Mouse (Mus musculus) midbrain, embryonic 13.5 days (tissue): ENCODE results near the gene Nrsn2. TPM values are rescaled to one million over a fixed set of nuclear protein-coding genes. Genes with fewer than 3 reads are reported as not detected.
A peak's percentile ranks its signal among the peaks of the same experiment; 100 is the strongest.
"Not testable (repeated sequence)": the region's sequence is repeated elsewhere in the genome, so short reads cannot be mapped to it uniquely, and the experiment has no call there.

ENCODE experiments used
- ATAC-seq: fragments of 200-750 bp; cut with Nextera tagmentation; 2 replicates; pipeline ENCODE4 v1.8.0; 2017; ENCODE audit warnings: mild to moderate bottlenecking, moderate TSS enrichment, moderate library complexity
- H3K27ac ChIP-seq: fragments of 300-500 bp; sonication (generic); 2 replicates; pipeline ENCODE4 v1.5.1; 2015; ENCODE audit warnings: inconsistent platforms, mild to moderate bottlenecking, moderate library complexity
- H3K27me3 ChIP-seq: fragments of 300-500 bp; sonication (generic); 2 replicates; pipeline ENCODE4 v1.6.1; 2015; ENCODE audit warnings: mild to moderate bottlenecking, inconsistent platforms
- H3K36me3 ChIP-seq: fragments of 300-500 bp; sonication (generic); 2 replicates; pipeline ENCODE4 v1.6.1; 2015; ENCODE audit warnings: mild to moderate bottlenecking, inconsistent platforms
- H3K4me1 ChIP-seq: fragments of 300-500 bp; sonication (generic); replicated peaks from 2 replicates; pipeline ENCODE4 v1.6.1; 2015; ENCODE audit warnings: inconsistent platforms
- H3K4me2 ChIP-seq: fragments of 300-500 bp; sonication (generic); replicated peaks from 2 replicates; pipeline ENCODE4 v1.6.1; 2015; ENCODE audit warnings: moderate library complexity, mild to moderate bottlenecking, inconsistent platforms
- H3K4me3 ChIP-seq: fragments of 300-500 bp; sonication (generic); replicated peaks from 2 replicates; pipeline ENCODE4 v1.5.1; 2015; ENCODE audit warnings: mild to moderate bottlenecking, inconsistent platforms
- H3K9ac ChIP-seq: fragments of 300-500 bp; sonication (generic); replicated peaks from 2 replicates; pipeline ENCODE4 v1.6.1; 2015; ENCODE audit warnings: mild to moderate bottlenecking, inconsistent platforms
- H3K9me3 ChIP-seq: fragments of 300-500 bp; sonication (generic); 2 replicates; pipeline ENCODE4 v1.6.1; 2016; ENCODE audit warnings: mild to moderate bottlenecking, inconsistent platforms
- WGBS: fragments of 180-500 bp; shearing (Covaris S2); methylation state at CpG from one replicate; pipeline ENCODE4 v1.1.7; 2015; 5-methylcytosine and 5-hydroxymethylcytosine counted together
- polyA plus RNA-seq: library from polyadenylated mRNA; unstranded; fragments of >200 nt; fragmentation: Nextera tagmentation; extraction: Ambion mirVana; gene quantifications from 2 replicates; pipeline ENCODE4 v1.2.1, GENCODE M21; 2015

The Nrsn2 gene
- polyA plus RNA-seq, 1 experiment from 2014 or later: 26.8 TPM

GRCm38 (mm10) chr2:152373547-152373946, 2.9 kb downstream of the Nrsn2 start:
- no peaks in the 10 kb centered on the region; the same call in 1 of the 2 replicates for H3K27me3 ChIP-seq
- no peaks in the 10 kb centered on the region for H3K9me3 ChIP-seq
- no peak for ATAC-seq
- H3K4me3 ChIP-seq: no peak overlapping the region
- H3K36me3 ChIP-seq: no peaks in the 10 kb centered on the region
- no peak overlapping the region for H3K27ac ChIP-seq
- no peak overlapping the region for H3K4me2 ChIP-seq
- 86% methylated on average over 9 of the region's 9 CpGs for WGBS
- peaks cover 31% of the 10 kb centered on the region for H3K4me1 ChIP-seq
- no peak overlapping the region for H3K9ac ChIP-seq

- H3K4me2 ChIP-seq: no peak overlapping the region
Measured at GRCm38 (mm10) chr2:152372661-152373060, 3.8 kb downstream of the Nrsn2 start.

GRCm38 (mm10) chr2:152372104-152372503, 4.3 kb downstream of the Nrsn2 start:
- ATAC-seq: no peak
- no peak overlapping the region for H3K4me2 ChIP-seq
- H3K27me3 ChIP-seq: peaks cover 2% of the 10 kb centered on the region; the same call in 1 of the 2 replicates
- 83% methylated on average over 7 of the region's 7 CpGs for WGBS
- no peaks in the 10 kb centered on the region for H3K9me3 ChIP-seq
- no peak overlapping the region for H3K27ac ChIP-seq
- peaks cover 31% of the 10 kb centered on the region for H3K4me1 ChIP-seq
- no peak overlapping the region for H3K9ac ChIP-seq
- H3K36me3 ChIP-seq: no peaks in the 10 kb centered on the region
- no peak overlapping the region for H3K4me3 ChIP-seq

More at GRCm38 (mm10) chr2:152372661-152373060, 3.8 kb downstream of the Nrsn2 start:
- no peaks in the 10 kb centered on the region for H3K9me3 ChIP-seq
- H3K4me3 ChIP-seq: no peak overlapping the region
- no peaks in the 10 kb centered on the region for H3K36me3 ChIP-seq
- no peak for ATAC-seq
- 73% methylated on average over 4 of the region's 4 CpGs for WGBS
- peaks cover 31% of the 10 kb centered on the region for H3K4me1 ChIP-seq
- H3K27me3 ChIP-seq: no peaks in the 10 kb centered on the region; the same call in 1 of the 2 replicates
- no peak overlapping the region for H3K9ac ChIP-seq
- H3K27ac ChIP-seq: no peak overlapping the region

GRCm38 (mm10) chr2:152368532-152369140, 7.8 kb downstream of the Nrsn2 start:
- Histone ChIP-seq H3K27ac (no peak overlapping the region), H3K9me3 (no peaks in the 10 kb centered on the region), H3K4me3 (no peak overlapping the region), H3K9ac (no peak overlapping the region), H3K27me3 (peaks cover 4% of the 10 kb centered on the region; the same call in 1 of the 2 replicates), H3K4me1 (peaks cover 4% of the 10 kb centered on the region; the same call in 1 of the 2 replicates), H3K36me3 (no peaks in the 10 kb centered on the region), H3K4me2 (peak overlapping the region; percentile 17; the same call in 1 of the 2 replicates)
- WGBS: 30% methylated on average over 14 of the region's 14 CpGs
- peak; percentile 47; the same call in 1 of the 2 replicates for ATAC-seq

GRCm38 (mm10) chr2:152367917-152368316, 8.5 kb downstream of the Nrsn2 start:
- no peak for ATAC-seq

GRCm38 (mm10) chr2:152363245-152364147, 12.9 kb downstream of the Nrsn2 start:
- WGBS: 10% methylated on average over 17 of the region's 17 CpGs
- H3K9me3 ChIP-seq: no peaks in the 10 kb centered on the region
- ATAC-seq: peak; percentile 72

More at GRCm38 (mm10) chr2:152367917-152368316, 8.5 kb downstream of the Nrsn2 start:
- Histone ChIP-seq H3K36me3 (no peaks in the 10 kb centered on the region), H3K4me1 (peaks cover 6% of the 10 kb centered on the region; the same call in 1 of the 2 replicates), H3K27ac (no peak overlapping the region), H3K27me3 (peaks cover 4% of the 10 kb centered on the region; the same call in 1 of the 2 replicates), H3K9ac (no peak overlapping the region), H3K4me2 (no peak overlapping the region), H3K4me3 (no peak overlapping the region), H3K9me3 (no peaks in the 10 kb centered on the region)
- 82% methylated on average over 5 of the region's 5 CpGs for WGBS

GRCm38 (mm10) chr2:152361193-152361592, 15.2 kb downstream of the Nrsn2 start:
- H3K27ac ChIP-seq: no peak overlapping the region
- 0 out of 2 replicates have a peak, but pooled peaks cover 6% of the 10 kb centered on the region for H3K4me1 ChIP-seq
- 91% methylated on average over 8 of the region's 8 CpGs for WGBS
- no peak for ATAC-seq
- H3K4me3 ChIP-seq: no peak overlapping the region
- H3K9me3 ChIP-seq: no peaks in the 10 kb centered on the region
- H3K36me3 ChIP-seq: no peaks in the 10 kb centered on the region
- no peaks in the 10 kb centered on the region for H3K27me3 ChIP-seq
- H3K9ac ChIP-seq: no peak overlapping the region
- no peak overlapping the region for H3K4me2 ChIP-seq

More at GRCm38 (mm10) chr2:152363245-152364147, 12.9 kb downstream of the Nrsn2 start:
- H3K4me3 ChIP-seq: peak overlapping the region; percentile 9; the same call in 1 of the 2 replicates
- peak overlapping the region; percentile 68 for H3K27ac ChIP-seq
- H3K36me3 ChIP-seq: no peaks in the 10 kb centered on the region
- H3K27me3 ChIP-seq: 0 out of 2 replicates have a peak, but pooled peaks cover 4% of the 10 kb centered on the region
- H3K9ac ChIP-seq: no peak overlapping the region
- H3K4me1 ChIP-seq: peaks cover 6% of the 10 kb centered on the region; the same call in 1 of the 2 replicates
- peak overlapping the region; percentile 34 for H3K4me2 ChIP-seq

GRCm38 (mm10) chr2:152360271-152360775, 16.1 kb downstream of the Nrsn2 start:
- Histone ChIP-seq H3K4me1 (0 out of 2 replicates have a peak, but pooled peaks cover 6% of the 10 kb centered on the region), H3K27me3 (no peaks in the 10 kb centered on the region), H3K4me3 (no peak overlapping the region), H3K36me3 (no peaks in the 10 kb centered on the region), H3K4me2 (no peak overlapping the region), H3K9ac (no peak overlapping the region), H3K27ac (no peak overlapping the region), H3K9me3 (no peaks in the 10 kb centered on the region)
- ATAC-seq: no peak
- WGBS: 62% methylated on average over 7 of the region's 7 CpGs

- no peaks in the 10 kb centered on the region for H3K9me3 ChIP-seq
- 83% methylated on average over 5 of the region's 5 CpGs for WGBS
- H3K4me2 ChIP-seq: no peak overlapping the region
- no peak overlapping the region for H3K9ac ChIP-seq
- H3K4me1 ChIP-seq: 0 out of 2 replicates have a peak, but pooled peaks cover 6% of the 10 kb centered on the region
- no peak overlapping the region for H3K27ac ChIP-seq
- H3K27me3 ChIP-seq: no peaks in the 10 kb centered on the region
- no peaks in the 10 kb centered on the region for H3K36me3 ChIP-seq
- H3K4me3 ChIP-seq: no peak overlapping the region
- no peak for ATAC-seq
Measured at GRCm38 (mm10) chr2:152359616-152360015, 16.8 kb downstream of the Nrsn2 start.

- H3K36me3 ChIP-seq, H3K9ac ChIP-seq, H3K9me3 ChIP-seq, H3K4me1 ChIP-seq, H3K27ac ChIP-seq, ATAC-seq, H3K4me2 ChIP-seq, H3K4me3 ChIP-seq, H3K27me3 ChIP-seq: not testable (repeated sequence)
- WGBS: 70% methylated on average over 5 of the region's 5 CpGs
Measured at GRCm38 (mm10) chr2:152358977-152359376, 17.5 kb downstream of the Nrsn2 start.

- H3K27ac ChIP-seq: no peak overlapping the region
- WGBS: 90% methylated on average over 3 of the region's 3 CpGs
- no peak for ATAC-seq
Measured at GRCm38 (mm10) chr2:152357254-152357653, 19.2 kb downstream of the Nrsn2 start.

More at GRCm38 (mm10) chr2:152357254-152357653, 19.2 kb downstream of the Nrsn2 start:
- Histone ChIP-seq H3K9me3 (no peaks in the 10 kb centered on the region), H3K27me3 (no peaks in the 10 kb centered on the region), H3K4me1 (no peaks in the 10 kb centered on the region), H3K4me3 (no peak overlapping the region), H3K9ac (no peak overlapping the region), H3K36me3 (no peaks in the 10 kb centered on the region), H3K4me2 (no peak overlapping the region)
